Mouse (Mus musculus) heart, embryonic 11.5 days (tissue): Measurements from ENCODE around the gene Ppp6r2. TPM values are rescaled to one million over a fixed set of nuclear protein-coding genes. Genes with fewer than 3 reads are reported as not detected.

Source experiments
- ATAC-seq: fragments of 200-750 bp; cut with Nextera tagmentation; replicated peaks from 2 replicates; pipeline ENCODE4 v1.8.0; 2017; ENCODE audit warnings: moderate library complexity; ENCODE audit not compliant: insufficient number of reproducible peaks, low FRiP score, low TSS enrichment
- H3K27ac ChIP-seq: fragments of 300-500 bp; sonication (generic); 2 replicates; pipeline ENCODE4 v1.5.1; 2014; ENCODE audit warnings: mild to moderate bottlenecking, low read depth, low read length
- H3K27me3 ChIP-seq: fragments of 300-500 bp; sonication (generic); 2 replicates; pipeline ENCODE4 v1.6.1; 2014; ENCODE audit warnings: mild to moderate bottlenecking, low read length, mixed read lengths; ENCODE audit not compliant: control insufficient read depth, insufficient read depth
- H3K36me3 ChIP-seq: fragments of 300-500 bp; sonication (generic); 2 replicates; pipeline ENCODE4 v1.6.1; 2014; ENCODE audit warnings: mild to moderate bottlenecking, low read length, moderate library complexity, mixed read lengths; ENCODE audit not compliant: control insufficient read depth, insufficient read depth
- H3K4me1 ChIP-seq: fragments of 300-500 bp; sonication (generic); 2 replicates; pipeline ENCODE4 v1.6.1; 2014; ENCODE audit warnings: low read length; ENCODE audit not compliant: control insufficient read depth, insufficient read depth
- H3K4me2 ChIP-seq: fragments of 300-500 bp; sonication (generic); 2 replicates; pipeline ENCODE4 v1.6.1; 2014; ENCODE audit warnings: mild to moderate bottlenecking, moderate library complexity
- H3K4me3 ChIP-seq: fragments of 300-500 bp; sonication (generic); 2 replicates; pipeline ENCODE4 v1.5.1; 2014; ENCODE audit warnings: low read depth, low read length
- H3K9ac ChIP-seq: fragments of 300-500 bp; sonication (generic); 2 replicates; pipeline ENCODE4 v1.6.1; 2014; ENCODE audit warnings: mild to moderate bottlenecking, low read depth, low read length, moderate library complexity
- H3K9me3 ChIP-seq: fragments of 300-500 bp; sonication (generic); replicated peaks from 2 replicates; pipeline ENCODE4 v1.6.1; 2016; ENCODE audit warnings: low read length; ENCODE audit not compliant: control insufficient read depth
- WGBS: fragments of 180-500 bp; shearing (Covaris S2); extraction: QIAGEN DNeasy Blood & Tissue Kit; methylation state at CpG from one replicate; pipeline ENCODE4 v1.1.7; 2014; ENCODE audit not compliant: insufficient replicate concordance; 5-methylcytosine and 5-hydroxymethylcytosine counted together
- polyA plus RNA-seq: library from polyadenylated mRNA; unstranded; fragments of >200 nt; fragmentation: Nextera tagmentation; extraction: Ambion mirVana; gene quantifications from 2 replicates; pipeline ENCODE4 v1.2.1, GENCODE M21; 2014

The Ppp6r2 gene
- polyA plus RNA-seq, 1 experiment from 2014 or later = 23.5 TPM

- no peak for ATAC-seq
These were observed 85.1 kb downstream of the Ppp6r2 start for GRCm38 (mm10) chr15:89296465-89296864.

GRCm38 (mm10) chr15:89297695-89298094, 86.3 kb downstream of the Ppp6r2 start:
- Histone ChIP-seq H3K4me3 (no peak overlapping the region), H3K36me3 (peaks cover 57% of the 10 kb centered on the region), H3K4me1 (no peaks in the 10 kb centered on the region), H3K27me3 (no peaks in the 10 kb centered on the region), H3K9me3 (no peaks in the 10 kb centered on the region), H3K4me2 (no peak overlapping the region), H3K9ac (no peak overlapping the region), H3K27ac (no peak overlapping the region)
- no peak for ATAC-seq
- 84% methylated on average over 2 of the region's 2 CpGs for WGBS

More at GRCm38 (mm10) chr15:89296465-89296864, 85.1 kb downstream of the Ppp6r2 start:
- no peak overlapping the region for H3K4me3 ChIP-seq
- no peak overlapping the region for H3K4me2 ChIP-seq
- H3K9ac ChIP-seq = no peak overlapping the region
- no peaks in the 10 kb centered on the region for H3K4me1 ChIP-seq
- 61% methylated on average over 1 of the region's 1 CpGs for WGBS
- H3K27ac ChIP-seq = no peak overlapping the region
- peaks cover 50% of the 10 kb centered on the region for H3K36me3 ChIP-seq
- H3K27me3 ChIP-seq = no peaks in the 10 kb centered on the region
- H3K9me3 ChIP-seq = no peaks in the 10 kb centered on the region

GRCm38 (mm10) chr15:89300180-89300579, 88.8 kb downstream of the Ppp6r2 start:
- ATAC-seq = no peak
- Histone ChIP-seq H3K9ac (no peak overlapping the region), H3K9me3 (no peaks in the 10 kb centered on the region), H3K4me1 (no peaks in the 10 kb centered on the region), H3K4me3 (no peak overlapping the region), H3K4me2 (no peak overlapping the region), H3K36me3 (peaks cover 40% of the 10 kb centered on the region), H3K27ac (no peak overlapping the region), H3K27me3 (no peaks in the 10 kb centered on the region)
- 92% methylated on average over 13 of the region's 13 CpGs for WGBS

GRCm38 (mm10) chr15:89300600-89300999, 89.2 kb downstream of the Ppp6r2 start:
- Histone ChIP-seq H3K9me3 (no peaks in the 10 kb centered on the region), H3K4me2 (no peak overlapping the region), H3K27me3 (no peaks in the 10 kb centered on the region), H3K9ac (no peak overlapping the region), H3K4me1 (no peaks in the 10 kb centered on the region), H3K36me3 (peaks cover 42% of the 10 kb centered on the region), H3K27ac (no peak overlapping the region), H3K4me3 (no peak overlapping the region)
- ATAC-seq = no peak
- 93% methylated on average over 8 of the region's 8 CpGs for WGBS

GRCm38 (mm10) chr15:89305966-89306365, 94.6 kb downstream of the Ppp6r2 start:
- no peaks in the 10 kb centered on the region for H3K9me3 ChIP-seq
- ATAC-seq = no peak
- no peak overlapping the region for H3K4me2 ChIP-seq
- 59% methylated on average over 1 of the region's 1 CpGs for WGBS
- peaks cover 25% of the 10 kb centered on the region for H3K36me3 ChIP-seq
- no peak overlapping the region for H3K27ac ChIP-seq
- no peaks in the 10 kb centered on the region for H3K27me3 ChIP-seq
- H3K4me3 ChIP-seq = no peak overlapping the region
- H3K9ac ChIP-seq = no peak overlapping the region
- H3K4me1 ChIP-seq = no peaks in the 10 kb centered on the region

GRCm38 (mm10) chr15:89307461-89307860, 96.1 kb downstream of the Ppp6r2 start:
- H3K27ac ChIP-seq = no peak overlapping the region
- no peak overlapping the region for H3K4me3 ChIP-seq
- H3K4me2 ChIP-seq = no peak overlapping the region
- peaks cover 16% of the 10 kb centered on the region for H3K36me3 ChIP-seq
- no peaks in the 10 kb centered on the region for H3K9me3 ChIP-seq
- no peaks in the 10 kb centered on the region for H3K27me3 ChIP-seq
- 90% methylated on average over 13 of the region's 13 CpGs for WGBS
- no peak for ATAC-seq
- no peak overlapping the region for H3K9ac ChIP-seq
- no peaks in the 10 kb centered on the region; the same call in 1 of the 2 replicates for H3K4me1 ChIP-seq

GRCm38 (mm10) chr15:89308406-89309139, 97.2 kb downstream of the Ppp6r2 start:
- H3K4me2 ChIP-seq = no peak overlapping the region
- ATAC-seq = no peak
- peaks cover 6% of the 10 kb centered on the region for H3K4me1 ChIP-seq

GRCm38 (mm10) chr15:89309962-89310498, 98.7 kb downstream of the Ppp6r2 start:
- no peak overlapping the region for H3K4me2 ChIP-seq
- no peak overlapping the region for H3K27ac ChIP-seq
- H3K9ac ChIP-seq = no peak overlapping the region
- H3K36me3 ChIP-seq = peaks cover 8% of the 10 kb centered on the region
- peaks cover 14% of the 10 kb centered on the region for H3K4me1 ChIP-seq
- H3K27me3 ChIP-seq = no peaks in the 10 kb centered on the region
- 83% methylated on average over 6 of the region's 6 CpGs for WGBS
- no peak overlapping the region for H3K4me3 ChIP-seq
- no peak for ATAC-seq
- H3K9me3 ChIP-seq = no peaks in the 10 kb centered on the region

More at GRCm38 (mm10) chr15:89308406-89309139, 97.2 kb downstream of the Ppp6r2 start:
- 83% methylated on average over 7 of the region's 7 CpGs for WGBS
- Histone ChIP-seq H3K9me3 (no peaks in the 10 kb centered on the region), H3K9ac (no peak overlapping the region), H3K27me3 (no peaks in the 10 kb centered on the region), H3K4me3 (no peak overlapping the region), H3K36me3 (peaks cover 8% of the 10 kb centered on the region), H3K27ac (no peak overlapping the region)
